Mouse (Mus musculus): Measurements from ENCODE around the gene Gm21897. TPM values are rescaled to one million over a fixed set of nuclear protein-coding genes. Genes with fewer than 3 reads are reported as not detected.
A peak's percentile ranks its signal among the peaks of the same experiment; 100 is the strongest.

The Gm21897 gene
- polyA plus RNA-seq, 1 experiment from 2014 or later, result not detected

- Histone ChIP-seq H3K4me3 (ENCODE audit: low read depth, low read length) (no peak overlapping the region), H3K9me3 (ENCODE audit: low read length) (no peaks in the 10 kb centered on the region), H3K36me3 (ENCODE audit: insufficient read depth, low read length) (no peaks in the 10 kb centered on the region), H3K4me2 (replicated peaks; ENCODE audit: low read depth, low read length) (no peak overlapping the region), H3K27me3 (replicated peaks; ENCODE audit: insufficient read depth, low read length) (no peaks in the 10 kb centered on the region), H3K27ac (ENCODE audit: low read length) (peak overlapping the region; percentile 27; the same call in 1 of the 2 replicates), H3K4me1 (ENCODE audit: insufficient read depth, low read depth, low read length) (peaks cover 4% of the 10 kb centered on the region; the same call in 1 of the 2 replicates), H3K9ac (replicated peaks; ENCODE audit: low read depth) (no peak overlapping the region)
- ATAC-seq (peak; percentile 67), DNase-seq (ENCODE audit: low spot score) (peak; percentile 73)
- TF ChIP-seq EP300 (IDR thresholded peaks at IDR 0.05) (no peak), CTCF (IDR thresholded peaks at IDR 0.05) (no peak)
- WGBS, result 64% methylated on average over 1 of the region's 1 CpGs
Observed at GRCm38 (mm10) chr16:15355339-15355738, 38.1 kb downstream of the Gm21897 start.

- H3K27ac ChIP-seq (ENCODE audit: low read length), result no peak overlapping the region
- peak; percentile 46; the same call in 1 of the 2 replicates for ATAC-seq
- no peaks in the 10 kb centered on the region for H3K36me3 ChIP-seq (ENCODE audit: insufficient read depth, low read length)
- peak; percentile 35 for DNase-seq (ENCODE audit: low spot score)
- TF ChIP-seq CTCF (IDR thresholded peaks at IDR 0.05), result no peak
- no peak for TF ChIP-seq EP300 (IDR thresholded peaks at IDR 0.05)
- H3K27me3 ChIP-seq (replicated peaks; ENCODE audit: insufficient read depth, low read length), result no peaks in the 10 kb centered on the region
- no peak overlapping the region for H3K9ac ChIP-seq (replicated peaks; ENCODE audit: low read depth)
- no peaks in the 10 kb centered on the region for H3K9me3 ChIP-seq (ENCODE audit: low read length)
- no peak overlapping the region for H3K4me2 ChIP-seq (replicated peaks; ENCODE audit: low read depth, low read length)
- H3K4me3 ChIP-seq (ENCODE audit: low read depth, low read length), result no peak overlapping the region
- peaks cover 4% of the 10 kb centered on the region; the same call in 1 of the 2 replicates for H3K4me1 ChIP-seq (ENCODE audit: insufficient read depth, low read depth, low read length)
Observed at GRCm38 (mm10) chr16:15357766-15358165, 40.5 kb downstream of the Gm21897 start.

GRCm38 (mm10) chr16:15359110-15359782, 42.0 kb downstream of the Gm21897 start:
- 52% methylated on average over 3 of the region's 3 CpGs for WGBS
- Histone ChIP-seq H3K4me2 (replicated peaks; ENCODE audit: low read depth, low read length) (no peak overlapping the region), H3K27me3 (replicated peaks; ENCODE audit: insufficient read depth, low read length) (no peaks in the 10 kb centered on the region), H3K27ac (ENCODE audit: low read length) (peak overlapping the region; percentile 43; the same call in 1 of the 2 replicates), H3K4me1 (ENCODE audit: insufficient read depth, low read depth, low read length) (peaks cover 4% of the 10 kb centered on the region; the same call in 1 of the 2 replicates), H3K9ac (replicated peaks; ENCODE audit: low read depth) (no peak overlapping the region), H3K4me3 (ENCODE audit: low read depth, low read length) (no peak overlapping the region), H3K9me3 (ENCODE audit: low read length) (no peaks in the 10 kb centered on the region), H3K36me3 (ENCODE audit: insufficient read depth, low read length) (no peaks in the 10 kb centered on the region)
- peak; percentile 61 for ATAC-seq
- DNase-seq (ENCODE audit: low spot score), result peak; percentile 57
- TF ChIP-seq CTCF (IDR thresholded peaks at IDR 0.05) (no peak), EP300 (IDR thresholded peaks at IDR 0.05) (no peak)

GRCm38 (mm10) chr16:15360825-15361224, 43.6 kb downstream of the Gm21897 start:
- peaks cover 4% of the 10 kb centered on the region; the same call in 1 of the 2 replicates for H3K4me1 ChIP-seq (ENCODE audit: insufficient read depth, low read depth, low read length)
- no peak for ATAC-seq
- no peak overlapping the region for H3K27ac ChIP-seq (ENCODE audit: low read length)
- H3K4me2 ChIP-seq (replicated peaks; ENCODE audit: low read depth, low read length), result no peak overlapping the region
- DNase-seq (ENCODE audit: low spot score), result no peak
- no peaks in the 10 kb centered on the region for H3K36me3 ChIP-seq (ENCODE audit: insufficient read depth, low read length)
- no peaks in the 10 kb centered on the region for H3K9me3 ChIP-seq (ENCODE audit: low read length)
- no peak overlapping the region for H3K4me3 ChIP-seq (ENCODE audit: low read depth, low read length)
- H3K27me3 ChIP-seq (replicated peaks; ENCODE audit: insufficient read depth, low read length), result no peaks in the 10 kb centered on the region
- H3K9ac ChIP-seq (replicated peaks; ENCODE audit: low read depth), result no peak overlapping the region
- no peak for TF ChIP-seq EP300 (IDR thresholded peaks at IDR 0.05)
